Mouse (Mus musculus) heart, embryonic 14.5 days (tissue): ENCODE results near the gene Il1r2. TPM values are rescaled to one million over a fixed set of nuclear protein-coding genes. Genes with fewer than 3 reads are reported as not detected.

Source experiments
- ATAC-seq: fragments of 200-750 bp; cut with Nextera tagmentation; 2 replicates; pipeline ENCODE4 v1.8.0; 2017; ENCODE audit warnings: low read depth, moderate TSS enrichment; ENCODE audit not compliant: insufficient number of reproducible peaks, insufficient read depth, low FRiP score
- H3K27ac ChIP-seq, 2 experiments: fragments of 200-500 bp in 1 of 2; fragments of 300-500 bp in 1 of 2; sonication (generic) in 1 of 2; replicated peaks in 1 of 2; 2 replicates each; pipeline ENCODE4 v1.5.1; 2012 to 2014; ENCODE audit warnings: low read depth in 2 of 2, low read length in 2 of 2, control low read depth in 1 of 2, mild to moderate bottlenecking in 1 of 2, mixed read lengths in 1 of 2; ENCODE audit not compliant: control insufficient read depth in 1 of 2, insufficient read depth in 1 of 2
- H3K27me3 ChIP-seq: fragments of 300-500 bp; sonication (generic); 2 replicates; pipeline ENCODE4 v1.6.1; 2014; ENCODE audit warnings: mild to moderate bottlenecking, low read length, control low read depth; ENCODE audit not compliant: control insufficient read depth, insufficient read depth
- H3K36me3 ChIP-seq: fragments of 300-500 bp; sonication (generic); 2 replicates; pipeline ENCODE4 v1.6.1; 2014; ENCODE audit warnings: mild to moderate bottlenecking, control low read depth, low read length, mixed read lengths; ENCODE audit not compliant: control insufficient read depth, insufficient read depth
- H3K4me1 ChIP-seq, 2 experiments: fragments of 200-500 bp in 1 of 2; fragments of 300-500 bp in 1 of 2; sonication (generic) in 1 of 2; 2 replicates each; pipeline ENCODE4 v1.6.1; 2012 to 2014; ENCODE audit warnings: low read length in 2 of 2, control low read depth in 1 of 2, mixed read lengths in 1 of 2; ENCODE audit not compliant: control insufficient read depth in 2 of 2, insufficient read depth in 2 of 2
- H3K4me2 ChIP-seq: fragments of 300-500 bp; sonication (generic); 2 replicates; pipeline ENCODE4 v1.6.1; 2014; ENCODE audit warnings: mild to moderate bottlenecking, low read length
- H3K4me3 ChIP-seq, 2 experiments: fragments of 200-500 bp in 1 of 2; fragments of 300-500 bp in 1 of 2; sonication (generic) in 1 of 2; 2 replicates each; pipeline ENCODE4 v1.5.1; 2012 to 2014; ENCODE audit warnings: low read length in 2 of 2, mild to moderate bottlenecking in 2 of 2, control low read depth in 1 of 2, low read depth in 1 of 2, moderate library complexity in 1 of 2; ENCODE audit not compliant: control insufficient read depth in 1 of 2, insufficient read depth in 1 of 2
- H3K9ac ChIP-seq: fragments of 300-500 bp; sonication (generic); 2 replicates; pipeline ENCODE4 v1.6.1; 2014; ENCODE audit warnings: mild to moderate bottlenecking, low read length
- H3K9me3 ChIP-seq: fragments of 300-500 bp; sonication (generic); 2 replicates; pipeline ENCODE4 v1.6.1; 2016; ENCODE audit warnings: low read length, control low read depth; ENCODE audit not compliant: control insufficient read depth
- WGBS: fragments of 180-500 bp; shearing (Covaris S2); extraction: QIAGEN DNeasy Blood & Tissue Kit; methylation state at CpG from one replicate; pipeline ENCODE4 v1.1.7; 2014; 5-methylcytosine and 5-hydroxymethylcytosine counted together
- polyA plus RNA-seq: library from polyadenylated mRNA; unstranded; fragments of >200 nt; fragmentation: Nextera tagmentation; extraction: Ambion mirVana; gene quantifications from 2 replicates; pipeline ENCODE4 v1.2.1, GENCODE M21; 2014

Il1r2 gene
- polyA plus RNA-seq, 1 experiment from 2014 or later = 1.1 TPM

- no peak for ATAC-seq
- Histone ChIP-seq H3K27ac (no peak overlapping the region), H3K9me3 (no peaks in the 10 kb centered on the region), H3K4me1 (peaks cover 6 to 11% of the 10 kb centered on the region in 2 experiments), H3K4me2 (no peak overlapping the region), H3K9ac (no peak overlapping the region), H3K27me3 (no peaks in the 10 kb centered on the region), H3K36me3 (peaks cover 27% of the 10 kb centered on the region), H3K4me3 (no peak overlapping the region)
- WGBS = 86% methylated on average over 8 of the region's 8 CpGs
These were observed 42.9 kb upstream of the Il1r2 start for GRCm38 (mm10) chr1:40030976-40031356.

GRCm38 (mm10) chr1:40031626-40032025, 42.3 kb upstream of the Il1r2 start:
- ATAC-seq = no peak
- no peaks in the 10 kb centered on the region for H3K27me3 ChIP-seq
- no peak overlapping the region for H3K4me3 ChIP-seq
- 82% methylated on average over 2 of the region's 2 CpGs for WGBS
- H3K9me3 ChIP-seq = no peaks in the 10 kb centered on the region
- peaks cover 21% of the 10 kb centered on the region for H3K36me3 ChIP-seq
- H3K9ac ChIP-seq = no peak overlapping the region
- peaks cover 6 to 11% of the 10 kb centered on the region in 2 experiments for H3K4me1 ChIP-seq
- no peak overlapping the region for H3K27ac ChIP-seq
- no peak overlapping the region for H3K4me2 ChIP-seq

- Histone ChIP-seq H3K9me3 (no peaks in the 10 kb centered on the region), H3K27me3 (no peaks in the 10 kb centered on the region), H3K9ac (no peak overlapping the region), H3K4me1 (peaks cover 6 to 11% of the 10 kb centered on the region in 2 experiments), H3K36me3 (peaks cover 6% of the 10 kb centered on the region; the same call in 1 of the 2 replicates), H3K4me3 (no peak overlapping the region), H3K27ac (no peak overlapping the region; a peak in 1 of 4 replicates), H3K4me2 (no peak overlapping the region)
- WGBS = 70% methylated on average over 4 of the region's 4 CpGs
- ATAC-seq = no peak; the same call in 1 of the 2 replicates
These were observed 40.6 kb upstream of the Il1r2 start for GRCm38 (mm10) chr1:40033315-40033714.

- Histone ChIP-seq H3K9ac (no peak overlapping the region), H3K27me3 (no peaks in the 10 kb centered on the region), H3K4me1 (peaks cover 6 to 11% of the 10 kb centered on the region in 2 experiments), H3K36me3 (0 out of 2 replicates have a peak, but pooled peaks cover under 1% of the 10 kb centered on the region), H3K27ac (no peak overlapping the region), H3K4me2 (no peak overlapping the region), H3K9me3 (no peaks in the 10 kb centered on the region), H3K4me3 (no peak overlapping the region)
- WGBS = 62% methylated on average over 12 of the region's 12 CpGs
- ATAC-seq = no peak
These were observed 40.0 kb upstream of the Il1r2 start for GRCm38 (mm10) chr1:40033743-40034420.

- H3K27ac ChIP-seq = no peak overlapping the region
- H3K9ac ChIP-seq = no peak overlapping the region
- no peaks in the 10 kb centered on the region for H3K9me3 ChIP-seq
- H3K4me1 ChIP-seq = peaks cover 6 to 11% of the 10 kb centered on the region in 2 experiments
- no peak overlapping the region for H3K4me3 ChIP-seq
- no peaks in the 10 kb centered on the region for H3K36me3 ChIP-seq
- no peak overlapping the region for H3K4me2 ChIP-seq
- 86% methylated on average over 6 of the region's 6 CpGs for WGBS
- ATAC-seq = no peak
- no peaks in the 10 kb centered on the region for H3K27me3 ChIP-seq
These were observed 36.0 kb upstream of the Il1r2 start for GRCm38 (mm10) chr1:40037831-40038230.

- no peak for ATAC-seq
- Histone ChIP-seq H3K9me3 (no peaks in the 10 kb centered on the region), H3K4me2 (no peak overlapping the region), H3K27ac (no peak overlapping the region), H3K27me3 (no peaks in the 10 kb centered on the region), H3K4me1 (no peaks in the 10 kb centered on the region), H3K4me3 (no peak overlapping the region), H3K9ac (no peak overlapping the region), H3K36me3 (no peaks in the 10 kb centered on the region)
- 72% methylated on average over 6 of the region's 6 CpGs for WGBS
These were observed 28.2 kb upstream of the Il1r2 start for GRCm38 (mm10) chr1:40045686-40046085.

- 72% methylated on average over 5 of the region's 5 CpGs for WGBS
These were observed 27.3 kb upstream of the Il1r2 start for GRCm38 (mm10) chr1:40046600-40046999.

GRCm38 (mm10) chr1:40051157-40051556, 22.7 kb upstream of the Il1r2 start:
- H3K27ac ChIP-seq = no peak overlapping the region
- no peaks in the 10 kb centered on the region for H3K36me3 ChIP-seq
- no peak overlapping the region for H3K4me2 ChIP-seq
- H3K9me3 ChIP-seq = no peaks in the 10 kb centered on the region
- no peak overlapping the region for H3K4me3 ChIP-seq
- no peak for ATAC-seq
- no peak overlapping the region for H3K9ac ChIP-seq
- H3K27me3 ChIP-seq = no peaks in the 10 kb centered on the region
- 88% methylated on average over 6 of the region's 6 CpGs for WGBS
- no peaks in the 10 kb centered on the region for H3K4me1 ChIP-seq

More at GRCm38 (mm10) chr1:40046600-40046999, 27.3 kb upstream of the Il1r2 start:
- ATAC-seq = no peak
- H3K36me3 ChIP-seq = no peaks in the 10 kb centered on the region
- H3K9ac ChIP-seq = no peak overlapping the region
- no peak overlapping the region for H3K27ac ChIP-seq
- H3K4me3 ChIP-seq = no peak overlapping the region
- H3K4me1 ChIP-seq = no peaks in the 10 kb centered on the region
- H3K9me3 ChIP-seq = no peaks in the 10 kb centered on the region
- H3K4me2 ChIP-seq = no peak overlapping the region
- no peaks in the 10 kb centered on the region for H3K27me3 ChIP-seq
